Mouse (Mus musculus) megakaryocyte, embryonic 14.5 days (primary cell): ENCODE measurements at regions not wholly inside any gene's neighbourhood (a gene's known extent, or its start where the extent isn't known, plus 50 kb on each side); places are given as distances from the start of the nearest gene placed in this dataset.
"Not testable (repeated sequence)": the region's sequence is repeated elsewhere in the genome, so short reads cannot be mapped to it uniquely, and the experiment has no call there.

Experiments
- H3K27me3 ChIP-seq: replicated peaks from 2 replicates; pipeline ENCODE3; 2012; ENCODE audit warnings: inconsistent platforms
- H3K36me3 ChIP-seq: replicated peaks from 2 replicates; pipeline ENCODE3; 2012; ENCODE audit warnings: low read length, inconsistent platforms, mixed read lengths
- H3K4me1 ChIP-seq: 2 replicates; pipeline ENCODE4 v1.6.1; 2012; ENCODE audit warnings: inconsistent platforms
- H3K4me3 ChIP-seq: replicated peaks from 2 replicates; pipeline ENCODE3; 2012; ENCODE audit warnings: moderate library complexity, mild to moderate bottlenecking, inconsistent platforms
- H3K9me3 ChIP-seq: 2 replicates; pipeline ENCODE4 v1.6.1; 2012; ENCODE audit warnings: inconsistent platforms

DNA sequence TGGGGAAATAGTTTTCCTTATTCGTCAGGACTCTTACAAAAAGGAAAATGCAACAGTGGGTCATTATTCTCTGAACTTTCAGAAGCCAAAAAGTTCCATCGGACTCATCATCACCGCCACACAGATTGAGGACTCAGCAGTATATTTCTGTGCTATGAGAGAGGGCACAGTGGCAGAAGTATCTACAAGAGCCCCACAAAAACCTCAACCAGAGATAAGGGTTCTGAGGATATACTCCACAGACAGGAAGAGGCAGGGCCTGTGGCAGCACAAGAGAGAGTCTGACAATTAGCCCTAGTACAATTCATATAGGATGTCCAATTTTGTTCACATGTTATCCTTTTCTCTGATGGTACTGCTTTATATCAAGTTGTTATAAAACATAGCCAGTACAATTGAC is 855.9 kb upstream of the Olfr1507 start:
- H3K27me3 ChIP-seq, H3K4me3 ChIP-seq, H3K9me3 ChIP-seq, H3K36me3 ChIP-seq, H3K4me1 ChIP-seq: not testable (repeated sequence)

DNA sequence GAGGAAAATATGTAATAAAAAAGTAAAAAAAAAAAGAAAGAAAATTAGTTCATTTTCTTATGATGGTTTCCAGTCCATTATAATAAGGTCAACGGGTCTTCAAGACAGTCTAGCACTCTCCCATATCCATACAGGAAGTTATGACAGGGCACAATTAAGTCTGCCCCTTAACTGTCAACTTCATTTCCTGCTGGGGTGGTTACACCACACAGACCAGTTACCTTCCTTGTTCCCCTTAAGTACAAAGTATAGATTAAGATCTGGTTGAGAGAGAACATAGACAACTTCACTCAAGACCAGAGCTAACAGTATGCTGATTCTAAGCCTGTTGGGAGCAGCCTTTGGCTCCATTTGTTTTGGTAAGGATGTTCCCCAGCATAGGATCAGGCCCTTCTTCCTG is 855.2 kb upstream of the Olfr1507 start:
- H3K9me3 ChIP-seq, H3K4me3 ChIP-seq, H3K36me3 ChIP-seq, H3K27me3 ChIP-seq, H3K4me1 ChIP-seq: not testable (repeated sequence)

- not testable (repeated sequence) for H3K36me3 ChIP-seq, H3K4me3 ChIP-seq, H3K9me3 ChIP-seq, H3K27me3 ChIP-seq
- peaks cover 13% of the 10 kb centered on the region; the same call in 1 of the 2 replicates for H3K4me1 ChIP-seq
These were observed 853.6 kb upstream of the Olfr1507 start for GRCm38 (mm10) chr14:53349111-53349510.

DNA sequence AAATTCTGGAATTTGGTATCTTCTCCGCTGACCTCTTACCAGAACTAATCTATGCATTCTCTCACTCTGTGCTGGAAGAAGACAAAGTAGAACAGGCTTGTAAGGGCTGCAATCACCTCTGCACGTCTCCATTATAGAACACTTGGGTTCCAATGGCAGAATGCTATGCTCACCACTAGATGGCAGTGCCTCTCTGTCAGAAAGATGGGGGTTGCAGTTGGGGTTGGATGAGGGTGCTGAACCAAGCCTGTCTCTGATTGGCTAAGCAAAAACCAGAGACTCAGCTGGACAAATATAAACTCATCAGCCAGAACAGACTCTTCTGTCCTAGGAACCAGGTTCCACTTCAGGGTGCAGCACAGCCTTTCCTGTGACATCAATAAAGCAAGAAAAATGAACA is 850.0 kb upstream of the Olfr1507 start:
- not testable (repeated sequence) for H3K27me3 ChIP-seq, H3K4me3 ChIP-seq, H3K9me3 ChIP-seq, H3K36me3 ChIP-seq
- peaks cover 11% of the 10 kb centered on the region; the same call in 1 of the 2 replicates for H3K4me1 ChIP-seq

GRCm38 (mm10) chr14:53343849-53344248 is 848.3 kb upstream of the Olfr1507 start:
- H3K4me3 ChIP-seq, H3K9me3 ChIP-seq, H3K27me3 ChIP-seq, H3K4me1 ChIP-seq, H3K36me3 ChIP-seq: not testable (repeated sequence)

DNA sequence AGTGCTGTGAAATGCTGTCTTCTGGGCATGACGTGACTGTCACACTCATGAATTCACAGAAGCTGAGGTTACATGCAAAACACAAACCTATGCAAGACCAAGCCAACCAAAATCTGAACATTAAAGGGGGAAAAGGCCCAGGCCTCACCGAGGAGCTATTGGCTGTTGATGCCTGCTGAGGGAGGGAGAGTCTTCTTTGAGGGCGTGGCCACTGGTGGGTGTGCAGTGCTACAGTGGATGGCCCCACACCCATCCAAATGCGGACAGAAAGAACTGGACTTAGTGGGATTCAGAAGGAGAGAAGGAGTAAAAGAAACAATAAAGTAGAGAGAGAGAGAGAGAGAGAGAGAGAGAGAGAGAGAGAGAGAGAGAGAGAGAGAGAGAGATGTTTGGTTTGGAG is 843.6 kb upstream of the Olfr1507 start:
- not testable (repeated sequence) for H3K27me3 ChIP-seq, H3K4me3 ChIP-seq, H3K9me3 ChIP-seq, H3K4me1 ChIP-seq, H3K36me3 ChIP-seq

- not testable (repeated sequence) for H3K27me3 ChIP-seq, H3K9me3 ChIP-seq, H3K4me3 ChIP-seq, H3K4me1 ChIP-seq, H3K36me3 ChIP-seq
These were observed 841.9 kb upstream of the Olfr1507 start for GRCm38 (mm10) chr14:53337446-53337845.

GRCm38 (mm10) chr14:53336705-53337104 is 841.2 kb upstream of the Olfr1507 start:
- H3K4me3 ChIP-seq, H3K36me3 ChIP-seq, H3K9me3 ChIP-seq, H3K4me1 ChIP-seq, H3K27me3 ChIP-seq: not testable (repeated sequence)

GRCm38 (mm10) chr14:53334451-53334850 is 838.9 kb upstream of the Olfr1507 start:
- not testable (repeated sequence) for H3K9me3 ChIP-seq, H3K4me1 ChIP-seq, H3K27me3 ChIP-seq, H3K36me3 ChIP-seq, H3K4me3 ChIP-seq

DNA sequence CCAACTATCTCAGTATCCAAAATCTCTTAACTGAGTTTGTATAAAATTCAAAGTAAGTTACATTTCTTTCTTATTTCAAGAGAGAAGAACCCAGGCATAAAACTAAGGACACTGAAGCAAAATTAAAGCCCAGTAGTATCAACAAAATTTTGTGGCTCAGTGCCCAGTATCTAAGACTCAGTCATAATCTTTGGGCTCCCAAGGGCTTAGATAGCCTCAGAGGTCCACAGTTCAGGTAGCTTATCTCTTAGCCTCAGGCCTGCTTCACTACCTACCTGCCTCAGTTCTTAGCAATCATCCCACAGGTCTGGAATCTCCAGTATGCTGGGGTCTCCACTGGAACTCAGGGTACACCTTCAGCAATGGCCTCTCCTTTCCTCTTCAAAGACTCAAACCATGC is 835.6 kb upstream of the Olfr1507 start:
- H3K27me3 ChIP-seq, H3K4me3 ChIP-seq, H3K4me1 ChIP-seq, H3K9me3 ChIP-seq, H3K36me3 ChIP-seq: not testable (repeated sequence)

- H3K4me3 ChIP-seq, H3K27me3 ChIP-seq, H3K4me1 ChIP-seq, H3K36me3 ChIP-seq, H3K9me3 ChIP-seq: not testable (repeated sequence)
These were observed 828.8 kb upstream of the Olfr1507 start for GRCm38 (mm10) chr14:53324367-53324766.

DNA sequence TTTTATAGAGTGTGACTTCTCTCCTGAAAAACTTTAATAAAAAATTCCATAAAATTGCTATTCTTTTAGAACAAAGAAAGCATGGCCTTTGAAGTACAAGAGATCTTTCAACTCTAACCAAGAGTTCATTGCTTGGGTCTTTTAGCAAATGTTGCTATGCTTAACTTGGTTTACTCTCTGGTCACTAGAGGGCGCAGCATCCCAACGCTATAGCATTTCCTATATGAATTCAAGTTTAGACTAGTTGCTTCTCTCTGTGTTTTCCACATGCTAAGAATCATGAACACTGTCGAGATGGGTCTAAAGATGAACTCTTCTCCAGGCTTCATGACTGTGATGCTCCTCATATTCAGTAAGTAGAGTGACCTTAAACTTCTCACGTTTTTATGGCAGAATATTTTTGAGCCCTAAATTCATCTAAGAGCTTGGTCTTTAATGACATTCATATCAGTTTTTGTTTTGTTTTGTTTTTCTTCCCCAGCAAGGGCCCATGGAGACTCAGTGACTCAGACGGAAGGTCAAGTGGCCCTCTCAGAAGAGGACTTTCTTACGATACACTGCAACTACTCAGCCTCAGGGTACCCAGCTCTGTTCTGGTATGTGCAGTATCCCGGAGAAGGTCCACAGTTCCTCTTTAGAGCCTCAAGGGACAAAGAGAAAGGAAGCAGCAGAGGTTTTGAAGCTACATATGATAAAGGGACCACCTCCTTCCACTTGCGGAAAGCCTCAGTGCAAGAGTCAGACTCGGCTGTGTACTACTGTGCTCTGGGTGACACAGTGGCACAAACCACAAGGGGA is 823.2 kb upstream of the Olfr1507 start:
- H3K4me1 ChIP-seq, H3K36me3 ChIP-seq, H3K4me3 ChIP-seq, H3K9me3 ChIP-seq, H3K27me3 ChIP-seq: not testable (repeated sequence)

DNA sequence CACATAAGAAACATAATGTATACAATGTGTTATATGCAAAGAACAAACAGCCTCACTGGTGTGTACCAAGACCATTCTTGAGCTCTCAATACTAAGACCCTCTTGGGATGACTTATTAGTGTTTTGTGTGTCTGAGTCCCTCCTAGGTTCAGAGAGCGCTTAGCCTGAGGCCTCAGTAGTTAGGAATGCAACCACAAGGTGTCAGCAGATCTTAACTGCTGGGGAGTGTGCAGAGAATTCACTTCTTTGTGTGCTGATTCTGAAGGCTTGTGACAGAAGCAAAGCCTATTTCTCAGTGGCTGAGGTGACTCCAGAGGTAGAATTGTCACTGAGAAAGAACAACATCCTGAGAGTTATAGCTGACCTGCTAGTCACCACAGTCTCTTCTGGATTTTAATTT is 816.9 kb upstream of the Olfr1507 start:
- H3K4me1 ChIP-seq, H3K27me3 ChIP-seq, H3K9me3 ChIP-seq, H3K36me3 ChIP-seq, H3K4me3 ChIP-seq: not testable (repeated sequence)

GRCm38 (mm10) chr14:53303179-53303578 is 807.6 kb upstream of the Olfr1507 start:
- not testable (repeated sequence) for H3K4me3 ChIP-seq, H3K9me3 ChIP-seq, H3K36me3 ChIP-seq, H3K4me1 ChIP-seq, H3K27me3 ChIP-seq

GRCm38 (mm10) chr14:53302491-53302829 is 806.9 kb upstream of the Olfr1507 start:
- not testable (repeated sequence) for H3K36me3 ChIP-seq, H3K9me3 ChIP-seq, H3K4me1 ChIP-seq, H3K27me3 ChIP-seq, H3K4me3 ChIP-seq

DNA sequence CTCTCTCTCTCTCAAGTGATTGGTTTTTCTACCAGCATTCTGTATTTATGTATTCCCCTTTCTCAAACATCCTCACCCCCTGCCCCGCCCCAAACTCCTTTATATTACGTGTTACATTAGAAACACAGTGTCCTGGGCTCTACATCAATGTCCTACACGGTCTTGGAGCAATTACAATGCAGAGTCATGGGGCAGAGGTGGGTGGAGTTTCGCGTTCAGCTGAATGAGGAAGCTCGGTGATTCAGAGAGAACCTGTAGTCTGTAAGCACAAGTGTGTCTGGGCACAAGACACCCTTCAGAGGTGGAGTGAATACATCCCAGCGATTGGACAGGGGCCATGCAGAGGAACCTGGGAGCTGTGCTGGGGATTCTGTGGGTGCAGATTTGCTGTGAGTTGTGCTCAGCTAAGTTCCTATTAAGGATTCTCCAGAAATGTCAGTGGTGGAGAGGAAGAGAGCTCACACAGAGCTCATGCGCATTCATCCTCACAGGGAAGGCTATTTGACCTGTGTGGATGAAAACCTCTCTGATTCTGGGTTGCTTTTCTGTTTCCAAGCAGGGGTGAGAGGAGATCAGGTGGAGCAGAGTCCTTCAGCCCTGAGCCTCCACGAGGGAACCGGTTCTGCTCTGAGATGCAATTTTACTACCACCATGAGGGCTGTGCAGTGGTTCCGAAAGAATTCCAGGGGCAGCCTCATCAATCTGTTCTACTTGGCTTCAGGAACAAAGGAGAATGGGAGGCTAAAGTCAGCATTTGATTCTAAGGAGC is 806.4 kb upstream of the Olfr1507 start:
- not testable (repeated sequence) for H3K4me3 ChIP-seq

GRCm38 (mm10) chr14:53301110-53301509 is 805.6 kb upstream of the Olfr1507 start:
- H3K9me3 ChIP-seq, H3K27me3 ChIP-seq, H3K4me3 ChIP-seq, H3K4me1 ChIP-seq, H3K36me3 ChIP-seq: not testable (repeated sequence)

More for the DNA sequence above, 806.4 kb upstream of the Olfr1507 start:
- not testable (repeated sequence) for H3K9me3 ChIP-seq, H3K4me1 ChIP-seq, H3K36me3 ChIP-seq, H3K27me3 ChIP-seq
